Mouse (Mus musculus) embryonic facial prominence, embryonic 14.5 days (tissue): ENCODE data around the gene Psmd9. TPM values are rescaled to one million over a fixed set of nuclear protein-coding genes. Genes with fewer than 3 reads are reported as not detected.

Experiments used
- ATAC-seq: fragments of 200-750 bp; cut with Nextera tagmentation; 2 replicates; pipeline ENCODE4 v1.8.0; 2017; ENCODE audit warnings: low read depth, moderate number of reproducible peaks, moderate TSS enrichment
- DNase-seq: peaks from one replicate; pipeline ENCODE4 v3.0.0-alpha.2; 2015; ENCODE audit warnings: low spot score
- H3K27ac ChIP-seq: fragments of 300-500 bp; sonication (generic); replicated peaks from 2 replicates; pipeline ENCODE4 v1.5.1; 2014; ENCODE audit warnings: low read depth, mild to moderate bottlenecking, low read length, moderate library complexity
- H3K27me3 ChIP-seq: fragments of 300-500 bp; sonication (generic); replicated peaks from 2 replicates; pipeline ENCODE4 v1.6.1; 2014; ENCODE audit warnings: low read length; ENCODE audit not compliant: control insufficient read depth, insufficient read depth
- H3K36me3 ChIP-seq: fragments of 300-500 bp; sonication (generic); 2 replicates; pipeline ENCODE4 v1.6.1; 2014; ENCODE audit warnings: low read length, mixed read lengths; ENCODE audit not compliant: control insufficient read depth, insufficient read depth
- H3K4me1 ChIP-seq: fragments of 300-500 bp; sonication (generic); 2 replicates; pipeline ENCODE4 v1.6.1; 2014; ENCODE audit warnings: antibody characterized with exemption, low read length; ENCODE audit not compliant: control insufficient read depth, insufficient read depth
- H3K4me2 ChIP-seq: fragments of 300-500 bp; sonication (generic); 2 replicates; pipeline ENCODE4 v1.6.1; 2014; ENCODE audit warnings: low read depth, mild to moderate bottlenecking, low read length, moderate library complexity, mixed read lengths
- H3K4me3 ChIP-seq: fragments of 300-500 bp; sonication (generic); 2 replicates; pipeline ENCODE4 v1.5.1; 2014; ENCODE audit warnings: low read depth, mild to moderate bottlenecking, low read length
- H3K9ac ChIP-seq: fragments of 300-500 bp; sonication (generic); 2 replicates; pipeline ENCODE4 v1.6.1; 2014; ENCODE audit warnings: low read depth, mild to moderate bottlenecking, low read length, moderate library complexity, mixed read lengths
- H3K9me3 ChIP-seq: fragments of 300-500 bp; sonication (generic); 2 replicates; pipeline ENCODE4 v1.6.1; 2016; ENCODE audit warnings: low read length; ENCODE audit not compliant: control insufficient read depth
- WGBS: fragments of 180-500 bp; shearing (Covaris S2); extraction: QIAGEN DNeasy Blood & Tissue Kit; methylation state at CpG from one replicate; pipeline ENCODE4 v1.1.7; 2014; 5-methylcytosine and 5-hydroxymethylcytosine counted together
- polyA plus RNA-seq: library from polyadenylated mRNA; unstranded; fragments of >200 nt; fragmentation: Nextera tagmentation; extraction: Ambion mirVana; gene quantifications from 2 replicates; pipeline ENCODE4 v1.2.1, GENCODE M21; 2014

The Psmd9 gene
- polyA plus RNA-seq, 1 experiment from 2014 or later: 49.5 TPM

GRCm38 (mm10) chr5:123147569-123147968 lies 21.6 kb upstream of the Psmd9 start:
- no peak overlapping the region for H3K9ac ChIP-seq
- H3K4me3 ChIP-seq: no peak overlapping the region
- whole genome bisulfite sequencing: 89% methylated on average over 17 of the region's 17 CpGs
- H3K27ac ChIP-seq: no peak overlapping the region
- no peaks in the 10 kb centered on the region for H3K9me3 ChIP-seq
- H3K4me2 ChIP-seq: no peak overlapping the region
- peaks cover 39% of the 10 kb centered on the region for H3K4me1 ChIP-seq
- H3K27me3 ChIP-seq: no peaks in the 10 kb centered on the region
- no peak for DNase-seq
- H3K36me3 ChIP-seq: peaks cover 65% of the 10 kb centered on the region
- no peak for ATAC-seq

GRCm38 (mm10) chr5:123148073-123148722 lies 21.0 kb upstream of the Psmd9 start:
- Histone ChIP-seq H3K9me3 (no peaks in the 10 kb centered on the region), H3K4me1 (peaks cover 39% of the 10 kb centered on the region)

GRCm38 (mm10) chr5:123149451-123150400 lies 19.5 kb upstream of the Psmd9 start:
- Histone ChIP-seq H3K9me3 (no peaks in the 10 kb centered on the region), H3K36me3 (peaks cover 86% of the 10 kb centered on the region), H3K9ac (peak overlapping the region; percentile 39), H3K4me2 (peak overlapping the region; percentile 55), H3K4me3 (peak overlapping the region; percentile 32), H3K27ac (peak overlapping the region; percentile 54; the same call in 1 of the 2 replicates), H3K4me1 (peaks cover 30% of the 10 kb centered on the region), H3K27me3 (no peaks in the 10 kb centered on the region)
- DNase-seq (peak; percentile 90), ATAC-seq (peak; percentile 93)
- WGBS: 7% methylated on average over 19 of the region's 19 CpGs

More at GRCm38 (mm10) chr5:123148073-123148722, 21.0 kb upstream of the Psmd9 start:
- 83% methylated on average over 22 of the region's 25 CpGs for WGBS
- Histone ChIP-seq H3K9ac (no peak overlapping the region), H3K4me2 (no peak overlapping the region), H3K36me3 (peaks cover 71% of the 10 kb centered on the region), H3K27ac (no peak overlapping the region), H3K4me3 (no peak overlapping the region), H3K27me3 (no peaks in the 10 kb centered on the region)
- DNase-seq (no peak), ATAC-seq (no peak)

GRCm38 (mm10) chr5:123150641-123151040 lies 18.6 kb upstream of the Psmd9 start:
- Histone ChIP-seq H3K4me1 (peaks cover 21% of the 10 kb centered on the region), H3K27me3 (no peaks in the 10 kb centered on the region), H3K9ac (peak overlapping the region; percentile 34), H3K9me3 (no peaks in the 10 kb centered on the region), H3K36me3 (peaks cover 88% of the 10 kb centered on the region), H3K4me3 (peak overlapping the region; percentile 32), H3K27ac (no peak overlapping the region), H3K4me2 (peak overlapping the region; percentile 55)
- no peak for DNase-seq
- ATAC-seq: no peak
- 36% methylated on average over 7 of the region's 7 CpGs for WGBS

- Histone ChIP-seq H3K4me3 (peak overlapping the region; percentile 32; the same call in 1 of the 2 replicates), H3K36me3 (peaks cover 87% of the 10 kb centered on the region), H3K4me2 (peak overlapping the region; percentile 55), H3K27me3 (no peaks in the 10 kb centered on the region), H3K9me3 (no peaks in the 10 kb centered on the region), H3K9ac (peak overlapping the region; percentile 34), H3K4me1 (peaks cover 19% of the 10 kb centered on the region), H3K27ac (no peak overlapping the region)
- ATAC-seq: no peak
- 37% methylated on average over 7 of the region's 7 CpGs for WGBS
- DNase-seq: peak; percentile 76
These were observed 18.1 kb upstream of the Psmd9 start for GRCm38 (mm10) chr5:123151077-123151476.

- 93% methylated on average over 16 of the region's 19 CpGs for WGBS
- Histone ChIP-seq H3K4me2 (no peak overlapping the region), H3K36me3 (peaks cover 88% of the 10 kb centered on the region), H3K4me3 (no peak overlapping the region), H3K9me3 (no peaks in the 10 kb centered on the region), H3K27me3 (no peaks in the 10 kb centered on the region), H3K4me1 (peaks cover 19% of the 10 kb centered on the region), H3K27ac (no peak overlapping the region), H3K9ac (no peak overlapping the region)
- DNase-seq: no peak
- ATAC-seq: no peak
These were observed 17.4 kb upstream of the Psmd9 start for GRCm38 (mm10) chr5:123151707-123152362.

- Histone ChIP-seq H3K9ac (0 out of 2 replicates have a peak overlapping the region, but pooled peaks have one; percentile 8), H3K4me3 (no peak overlapping the region), H3K27me3 (no peaks in the 10 kb centered on the region), H3K36me3 (peaks cover 88% of the 10 kb centered on the region), H3K4me1 (peaks cover 19% of the 10 kb centered on the region), H3K27ac (no peak overlapping the region), H3K9me3 (no peaks in the 10 kb centered on the region), H3K4me2 (no peak overlapping the region)
- ATAC-seq (no peak), DNase-seq (no peak)
- 84% methylated on average over 1 of the region's 1 CpGs for WGBS
These were observed 16.3 kb upstream of the Psmd9 start for GRCm38 (mm10) chr5:123152901-123153300.

- peak; percentile 51; the same call in 1 of the 2 replicates for ATAC-seq
- no peak overlapping the region for H3K9ac ChIP-seq
These were observed 13.8 kb upstream of the Psmd9 start for GRCm38 (mm10) chr5:123155425-123155824.

More at GRCm38 (mm10) chr5:123155425-123155824, 13.8 kb upstream of the Psmd9 start:
- H3K4me1 ChIP-seq: peaks cover 6% of the 10 kb centered on the region
- H3K27ac ChIP-seq: no peak overlapping the region
- no peaks in the 10 kb centered on the region for H3K9me3 ChIP-seq
- no peak overlapping the region for H3K4me3 ChIP-seq
- peaks cover 91% of the 10 kb centered on the region for H3K36me3 ChIP-seq
- no peaks in the 10 kb centered on the region for H3K27me3 ChIP-seq
- DNase-seq: peak; percentile 84
- H3K4me2 ChIP-seq: no peak overlapping the region
- 43% methylated on average over 6 of the region's 7 CpGs for WGBS
